Mouse (Mus musculus) small intestine, adult 2 months (tissue): ENCODE results near the gene Tnfrsf9. TPM values are rescaled to one million over a fixed set of nuclear protein-coding genes. Genes with fewer than 3 reads are reported as not detected.

Experiments used
- H3K27ac ChIP-seq: fragments of 200-500 bp; 2 replicates; pipeline ENCODE4 v1.5.1; 2012; ENCODE audit warnings: low read depth, low read length, control low read depth, inconsistent platforms; ENCODE audit not compliant: insufficient read depth
- H3K27me3 ChIP-seq: fragments of 200-500 bp; 2 replicates; pipeline ENCODE4 v1.6.1; 2012; ENCODE audit warnings: mild to moderate bottlenecking, moderate library complexity, low read length, inconsistent platforms; ENCODE audit not compliant: control insufficient read depth, insufficient read depth
- H3K36me3 ChIP-seq: fragments of 200-500 bp; 2 replicates; pipeline ENCODE4 v1.6.1; 2012; ENCODE audit warnings: mild to moderate bottlenecking, low read length, control low read depth, inconsistent platforms; ENCODE audit not compliant: control insufficient read depth, insufficient read depth
- H3K4me1 ChIP-seq: fragments of 200-500 bp; 2 replicates; pipeline ENCODE4 v1.6.1; 2012; ENCODE audit warnings: low read length, inconsistent platforms, mixed read lengths; ENCODE audit not compliant: control insufficient read depth, insufficient read depth, insufficient read length
- H3K4me3 ChIP-seq: fragments of 200-500 bp; 2 replicates; pipeline ENCODE4 v1.5.1; 2012; ENCODE audit warnings: low read depth, mild to moderate bottlenecking, control low read depth, inconsistent platforms, low read length, moderate library complexity
- CTCF ChIP-seq: fragments of 200-500 bp; IDR thresholded peaks from 2 replicates; pipeline ENCODE4 v1.5.1; 2012; ENCODE audit warnings: low read depth, mild to moderate bottlenecking, control low read depth, inconsistent platforms, low read length, moderate library complexity, mixed read lengths; ENCODE audit not compliant: insufficient replicate concordance, insufficient read length; ENCODE audit errors: extremely low read depth
- POLR2A ChIP-seq: fragments of 200-500 bp; IDR thresholded peaks from 2 replicates; pipeline ENCODE4 v1.6.1; 2012; ENCODE audit warnings: low read depth, mild to moderate bottlenecking, control low read depth, inconsistent platforms, low read length, moderate library complexity
- WGBS: fragments of 180-500 bp; shearing (Covaris S2); methylation state at CpG from one replicate; pipeline ENCODE4 v1.1.7; 2018; 5-methylcytosine and 5-hydroxymethylcytosine counted together
- polyA plus RNA-seq: library from polyadenylated mRNA; depleted of rRNA; stranded (reverse); fragments of >200 nt; gene quantifications from 2 replicates; pipeline ENCODE4 v1.2.3, GENCODE M21; 2012

The Tnfrsf9 gene
- polyA plus RNA-seq, 1 experiment = 1.3 TPM

DNA sequence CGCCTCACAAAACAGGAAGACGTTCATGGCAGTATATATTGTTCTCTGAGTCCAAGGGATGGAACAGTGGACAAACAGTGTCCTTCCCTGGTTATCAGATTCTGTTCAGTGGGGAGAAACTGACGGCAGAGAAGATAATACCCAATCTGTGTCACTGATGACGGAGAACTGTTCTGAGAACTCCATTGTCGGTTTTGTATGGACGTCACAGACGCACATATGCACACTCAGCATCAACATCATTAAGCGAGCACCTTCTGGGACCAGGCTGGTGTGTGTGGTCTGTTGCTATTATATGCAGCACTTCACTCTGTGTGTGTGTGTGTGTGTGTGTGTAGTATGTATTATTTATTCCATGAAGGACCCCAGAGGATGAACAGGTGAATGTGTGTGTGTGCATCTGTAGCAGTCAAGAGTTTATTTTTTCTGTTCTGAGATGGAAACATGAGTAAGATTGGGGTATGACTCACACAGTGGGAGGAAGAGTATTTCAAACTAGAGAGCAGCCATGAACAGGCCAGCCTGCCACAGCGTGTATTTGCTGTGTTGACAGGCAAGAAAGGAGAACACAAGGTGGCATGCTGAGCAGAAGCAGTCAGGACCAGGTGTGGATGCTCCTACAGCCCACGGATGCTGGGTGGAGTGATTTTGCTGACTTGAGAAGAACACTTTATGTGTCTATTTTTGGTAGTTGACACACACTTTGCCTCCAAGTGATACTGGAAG lies 982 bp downstream of the Tnfrsf9 start:
- Histone ChIP-seq H3K36me3 (no peaks in the 10 kb centered on the region), H3K27me3 (no peaks in the 10 kb centered on the region), H3K27ac (peak overlapping the region; percentile 81), H3K4me1 (peaks cover 8% of the 10 kb centered on the region; the same call in 1 of the 2 replicates), H3K4me3 (no peak overlapping the region)
- 32% methylated on average over 10 of the region's 10 CpGs for WGBS
- no peak for TF ChIP-seq CTCF
- TF ChIP-seq POLR2A = no peak

DNA sequence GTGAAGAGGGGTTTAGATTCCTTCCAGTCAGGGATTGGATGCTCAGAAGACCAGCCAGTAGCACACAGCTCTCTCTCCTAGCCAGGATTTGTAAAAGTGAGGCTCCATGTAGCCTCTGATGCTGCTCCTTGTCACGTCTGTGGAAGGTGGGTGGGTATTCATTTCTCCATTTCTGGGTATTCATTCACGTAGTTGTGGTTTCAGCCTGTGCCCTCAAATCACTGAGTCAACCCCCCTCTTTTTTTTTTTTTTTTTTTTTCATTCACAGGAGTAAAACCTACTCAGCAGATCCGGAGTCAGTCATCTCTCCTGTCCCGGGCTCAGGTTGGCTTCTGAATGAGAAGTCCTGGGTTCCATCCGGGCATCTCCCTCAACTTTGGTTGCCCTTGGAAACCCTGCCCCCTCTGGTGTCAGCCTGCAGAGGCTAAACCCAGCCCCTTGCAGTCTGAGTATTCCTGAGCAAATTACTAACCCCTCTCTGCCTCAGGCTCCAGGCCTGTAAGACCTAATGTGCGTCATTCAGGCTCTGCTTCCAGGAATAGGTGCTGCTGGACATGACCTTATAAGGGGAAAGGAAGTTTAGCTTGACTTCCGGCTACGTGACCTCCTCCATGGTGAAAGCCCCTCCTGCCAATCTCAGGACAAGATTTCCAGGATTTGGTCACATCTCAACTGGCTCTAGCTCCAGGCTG lies 3.1 kb downstream of the Tnfrsf9 start:
- TF ChIP-seq CTCF = no peak
- no peak for TF ChIP-seq POLR2A
- Histone ChIP-seq H3K4me3 (no peak overlapping the region), H3K4me1 (peaks cover 11% of the 10 kb centered on the region; the same call in 1 of the 2 replicates), H3K27ac (no peak overlapping the region), H3K27me3 (no peaks in the 10 kb centered on the region), H3K36me3 (no peaks in the 10 kb centered on the region)
- WGBS = 79% methylated on average over 8 of the region's 8 CpGs

DNA sequence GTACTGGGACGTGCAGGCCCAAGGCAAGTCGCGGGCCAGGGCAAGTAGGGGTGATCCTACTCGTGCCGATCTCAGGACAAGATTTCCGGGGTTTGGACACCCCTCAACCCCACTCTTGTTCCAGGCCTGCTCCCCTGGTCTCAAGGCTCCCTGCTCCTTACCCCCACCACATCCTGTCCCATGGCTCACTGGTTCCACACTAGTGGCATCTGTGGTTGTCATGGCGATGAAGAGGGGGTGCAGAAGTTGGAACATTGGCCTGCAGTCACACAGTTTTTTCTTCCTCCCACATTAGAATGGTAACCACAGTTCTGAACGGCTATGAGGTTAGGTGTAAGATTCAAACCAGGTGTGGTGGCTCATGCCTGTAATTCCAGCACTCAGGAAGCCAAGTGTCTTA lies 6.8 kb downstream of the Tnfrsf9 start:
- Histone ChIP-seq H3K4me1 (peaks cover 6% of the 10 kb centered on the region; the same call in 1 of the 2 replicates), H3K27ac (no peak overlapping the region), H3K36me3 (no peaks in the 10 kb centered on the region), H3K4me3 (no peak overlapping the region), H3K27me3 (no peaks in the 10 kb centered on the region)
- TF ChIP-seq POLR2A (no peak), CTCF (no peak)
- WGBS = 75% methylated on average over 8 of the region's 8 CpGs

DNA sequence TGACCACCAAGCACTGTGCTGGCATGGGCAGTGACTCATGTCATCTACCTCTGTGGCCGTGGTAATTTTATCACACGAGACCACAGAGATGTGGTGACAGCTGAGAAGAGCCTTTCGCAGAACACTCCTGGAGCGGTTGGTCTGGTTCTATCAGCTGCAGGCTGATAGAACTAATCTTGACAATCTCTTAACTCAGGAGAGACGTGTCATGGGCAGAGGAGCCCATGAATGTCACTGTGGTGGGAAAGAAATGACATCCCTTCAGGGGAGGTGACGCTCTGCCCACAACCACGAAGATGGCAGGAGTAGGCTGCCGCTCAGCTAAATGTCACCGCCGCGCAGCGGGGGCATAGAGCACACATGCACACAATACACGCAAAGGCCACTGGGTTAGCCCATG lies 9.9 kb downstream of the Tnfrsf9 start:
- 69% methylated on average over 13 of the region's 13 CpGs for WGBS
- no peak overlapping the region for H3K27ac ChIP-seq
- no peak overlapping the region for H3K4me3 ChIP-seq
- H3K27me3 ChIP-seq = no peaks in the 10 kb centered on the region
- no peak for TF ChIP-seq CTCF
- TF ChIP-seq POLR2A = no peak
- H3K36me3 ChIP-seq = no peaks in the 10 kb centered on the region
- H3K4me1 ChIP-seq = peaks cover 3% of the 10 kb centered on the region; the same call in 1 of the 2 replicates

DNA sequence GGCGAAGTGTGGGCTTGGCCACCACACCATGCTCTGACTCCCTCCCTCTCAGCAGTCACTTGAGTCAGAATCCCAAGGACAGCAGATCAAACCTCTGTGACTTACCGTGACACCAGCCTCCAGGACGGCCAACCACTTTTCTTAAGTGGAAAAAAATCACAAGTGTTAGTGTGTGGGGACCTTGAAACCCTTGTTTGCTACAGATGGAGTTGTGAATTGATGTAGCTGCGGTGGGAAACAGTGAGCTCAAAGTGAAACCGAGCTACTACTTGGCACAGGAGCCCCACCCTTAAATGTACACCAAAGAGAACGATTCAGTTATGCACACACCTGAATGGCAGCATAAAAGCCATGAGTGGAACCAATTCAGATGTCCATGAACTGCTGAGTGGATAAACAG lies 10.6 kb downstream of the Tnfrsf9 start:
- WGBS = 61% methylated on average over 6 of the region's 6 CpGs
- Histone ChIP-seq H3K4me1 (peaks cover 3% of the 10 kb centered on the region; the same call in 1 of the 2 replicates), H3K36me3 (no peaks in the 10 kb centered on the region), H3K4me3 (no peak overlapping the region), H3K27me3 (no peaks in the 10 kb centered on the region), H3K27ac (no peak overlapping the region)
- no peak for TF ChIP-seq CTCF
- no peak for TF ChIP-seq POLR2A

DNA sequence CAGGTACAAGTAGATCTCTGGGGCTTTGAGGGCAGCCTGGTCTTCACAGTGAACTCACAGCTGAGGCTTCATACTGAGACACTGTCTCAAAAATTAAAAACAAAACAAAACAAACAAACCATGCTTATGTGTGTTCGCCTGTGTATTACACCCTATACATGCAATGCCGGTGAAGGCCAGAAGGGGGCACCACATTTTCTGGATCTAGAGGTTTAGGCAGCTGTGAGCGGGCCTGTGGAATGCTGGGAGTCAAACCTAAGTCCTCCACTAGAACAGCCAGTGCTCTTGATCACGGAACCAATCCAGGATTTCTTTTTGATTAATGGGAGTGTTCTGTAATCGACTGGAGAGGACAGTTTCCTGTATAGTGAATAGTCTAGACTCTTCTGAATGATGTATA lies 11.6 kb downstream of the Tnfrsf9 start:
- no peaks in the 10 kb centered on the region for H3K36me3 ChIP-seq
- no peaks in the 10 kb centered on the region for H3K27me3 ChIP-seq
- WGBS = 60% methylated on average over 5 of the region's 5 CpGs
- TF ChIP-seq POLR2A (no peak), CTCF (peak; percentile 67; the same call in 1 of the 2 replicates)
- no peak overlapping the region for H3K4me3 ChIP-seq
- H3K4me1 ChIP-seq = peaks cover 3% of the 10 kb centered on the region; the same call in 1 of the 2 replicates
- no peak overlapping the region for H3K27ac ChIP-seq

DNA sequence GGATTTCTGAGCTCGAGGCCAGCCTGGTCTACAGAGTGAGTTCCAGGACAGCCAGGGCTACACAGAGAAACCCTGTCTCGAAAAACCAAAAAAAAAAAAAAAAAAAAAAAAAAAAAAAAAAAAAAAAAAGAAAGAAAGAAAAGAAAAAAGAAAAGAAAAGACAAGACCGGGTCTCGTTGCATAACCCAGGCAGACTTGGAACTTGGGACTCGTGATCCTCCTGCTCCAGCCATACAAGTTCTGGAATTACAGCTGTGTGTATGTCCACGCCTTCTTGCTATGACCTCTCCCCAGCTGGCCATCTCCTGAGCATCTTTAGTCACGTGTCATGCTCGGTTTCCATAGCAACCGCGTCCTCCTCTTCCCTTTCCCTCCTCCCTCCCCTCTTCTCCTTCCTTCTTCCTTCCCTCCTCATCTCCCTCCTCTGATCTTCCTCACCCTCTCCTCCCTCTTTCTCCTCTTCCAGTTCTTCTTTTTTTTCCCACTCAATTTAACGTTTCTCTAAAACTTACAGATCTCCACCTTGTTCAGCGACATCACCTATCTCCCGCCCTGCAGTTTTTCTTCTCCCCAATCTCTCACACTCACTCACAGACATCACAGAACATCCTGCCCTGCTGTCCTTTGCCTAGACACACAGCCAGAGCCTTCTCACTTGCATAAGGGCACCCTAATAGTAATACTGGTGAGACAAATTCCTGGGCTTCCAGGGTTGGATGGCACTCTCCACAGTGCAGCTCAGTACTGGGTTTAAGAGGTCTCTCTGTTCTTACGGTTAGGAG lies 12.8 kb downstream of the Tnfrsf9 start:
- TF ChIP-seq CTCF = no peak
- TF ChIP-seq POLR2A = no peak
- no peaks in the 10 kb centered on the region for H3K27me3 ChIP-seq
- no peaks in the 10 kb centered on the region for H3K4me1 ChIP-seq
- no peaks in the 10 kb centered on the region for H3K36me3 ChIP-seq
- H3K27ac ChIP-seq = no peak overlapping the region
- 44% methylated on average over 13 of the region's 14 CpGs for WGBS
- H3K4me3 ChIP-seq = no peak overlapping the region
